27 mouse cellular contexts compared by ENCODE assay signal in the genomic region with DNA sequence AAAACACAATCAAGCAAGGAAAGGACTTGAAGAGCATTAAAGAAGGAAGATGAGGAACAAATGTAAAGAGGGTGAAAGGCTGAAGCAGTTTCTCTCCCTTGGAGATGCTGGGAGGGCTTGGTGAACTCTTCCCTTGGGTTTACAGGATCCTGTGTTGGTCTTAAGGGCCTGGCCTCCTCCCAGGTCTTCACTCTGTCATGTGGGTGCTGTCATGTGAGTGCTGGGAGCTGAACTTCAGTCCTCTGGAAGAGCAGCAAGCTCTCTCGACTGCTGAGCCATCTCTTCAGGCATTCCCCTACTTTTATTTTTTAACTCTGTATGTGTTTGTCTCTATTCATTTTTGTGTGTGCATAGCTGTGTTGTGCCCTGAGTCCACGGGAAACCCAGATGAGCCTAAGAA.
A peak's percentile ranks its signal among the peaks of the same experiment; 100 is the strongest.
DNase-seq lines count a peak whose midpoint lies in the region; TF ChIP-seq lines count a peak whose summit lies in the region.
"Had no signal": no experiment of that assay in that cellular context is flagged by ENCODE, and none has a peak within 500 bp of the region (broad histone marks: within the 10 kb centered on the region; RNA-seq: fewer than 3 reads in every experiment).

No protein-coding gene starts in this region.

- TF ChIP-seq POLR2A in kidney, adult 2 months (IDR thresholded peaks at IDR 0.05; ENCODE audit: low read depth, low read length), result no peak

- WGBS in kidney, adult 2 months, result 44% methylated on average over 2 of the region's 2 CpGs

- peak; percentile 61 for DNase-seq in kidney, adult 2 months
- DNase-seq in kidney, postnatal 4 days, result no peak
- peak; percentile 54 for DNase-seq in adipocyte (ENCODE audit: low spot score)
- peak; percentile 51 for DNase-seq in kidney, postnatal 10 days
- DNase-seq in gastrocnemius, postnatal 25 days, result no peak
- no peak for DNase-seq in cerebellum, adult 11-12 months
- no peak for DNase-seq in adrenal gland, adult 18-20 months (ENCODE audit: low spot score in 2 of 2)
- DNase-seq: adrenal gland, adult 2 months; adrenal gland, postnatal 36 days; cerebellum, adult 8-10 months; cerebellum, postnatal 25 days; gastrocnemius, postnatal 10 days; layer of hippocampus, adult 9-11 months; liver; lung, adult 2 months; lung, postnatal 10 days; midbrain, embryonic 14.5 days; right cerebral cortex, postnatal 25 days had no signal

- H3K27ac ChIP-seq in kidney, adult 2 months (ENCODE audit: insufficient read depth, low read depth, low read length), result no peak overlapping the region
- H3K27ac ChIP-seq: forebrain, embryonic 13.5 days; heart, embryonic 10.5 days; heart, embryonic 15.5 days; hindbrain, embryonic 12.5 days; hindbrain, postnatal 0 days; liver, embryonic 14.5 days; stomach, embryonic 15.5 days had no signal

- no peak overlapping the region for H3K4me3 ChIP-seq in kidney, adult 2 months (ENCODE audit: insufficient read depth, low read depth, low read length)
- H3K4me3 ChIP-seq: forebrain, embryonic 13.5 days; heart, embryonic 10.5 days; heart, embryonic 15.5 days; hindbrain, embryonic 12.5 days; stomach, embryonic 15.5 days had no signal

- H3K4me1 ChIP-seq in kidney, adult 2 months (ENCODE audit: control insufficient read depth, insufficient read depth, low read length), result no peaks in the 10 kb centered on the region; the same call in 1 of the 2 replicates
- H3K4me1 ChIP-seq: forebrain, embryonic 13.5 days; heart, embryonic 10.5 days; heart, embryonic 15.5 days; hindbrain, embryonic 12.5 days; stomach, embryonic 15.5 days had no signal

- no peak for TF ChIP-seq CTCF in kidney, adult 2 months (conservative IDR thresholded peaks at IDR 0.05; ENCODE audit: insufficient read depth, insufficient read length, low read depth, low read length)

- H3K36me3 ChIP-seq in kidney, adult 2 months (ENCODE audit: control insufficient read depth, insufficient read depth, low read length), result no peaks in the 10 kb centered on the region
- H3K36me3 ChIP-seq: G1E; heart, embryonic 10.5 days; heart, embryonic 15.5 days; hindbrain, embryonic 12.5 days; stomach, embryonic 15.5 days had no signal

- H3K27me3 ChIP-seq in kidney, adult 2 months (replicated peaks; ENCODE audit: control insufficient read depth, insufficient read depth, low read length), result no peaks in the 10 kb centered on the region
- H3K27me3 ChIP-seq: forebrain, embryonic 13.5 days; hindbrain, embryonic 12.5 days; Patski; stomach, embryonic 15.5 days had no signal

Comparison
In these comparisons a context has a peak if more than half of its experiments do, and no peak if none do; other contexts are left out.
1. DNase-seq: peak in kidney, adult 2 months (single experiment), adipocyte (single experiment) and kidney, postnatal 10 days (single experiment); none in kidney, postnatal 4 days (0 of 2), gastrocnemius, postnatal 25 days (single experiment), cerebellum, adult 11-12 months (single experiment) and adrenal gland, adult 18-20 months (0 of 2).